Mouse (Mus musculus) myocyte (in vitro differentiated cells): ENCODE results near the gene Stk38. TPM values are rescaled to one million over a fixed set of nuclear protein-coding genes. Genes with fewer than 3 reads are reported as not detected.

ENCODE experiments used
- H3K27me3 ChIP-seq: one replicate; pipeline ENCODE4 v1.6.1; 2011; ENCODE audit not compliant: control insufficient read depth, insufficient read depth, insufficient read length
- H3K36me3 ChIP-seq: one replicate; pipeline ENCODE4 v1.6.1; 2011; ENCODE audit not compliant: control insufficient read depth, insufficient read depth
- H3K4me2 ChIP-seq: one replicate; pipeline ENCODE4 v1.6.1; 2011; ENCODE audit warnings: low read depth, control low read depth
- H3K4me3 ChIP-seq: one replicate; pipeline ENCODE4 v1.5.1; 2011; ENCODE audit warnings: mild to moderate bottlenecking, control low read depth, moderate library complexity
- H3K79me2 ChIP-seq: one replicate; pipeline ENCODE4 v1.6.1; 2011; ENCODE audit not compliant: control insufficient read depth, insufficient read depth
- H3ac ChIP-seq: one replicate; pipeline ENCODE4 v1.6.1; 2011; ENCODE audit not compliant: control insufficient read depth, insufficient read length
- CEBPB ChIP-seq: IDR thresholded peaks from 2 replicates; pipeline ENCODE4 v1.6.1; 2011; ENCODE audit warnings: mild to moderate bottlenecking, moderate library complexity; ENCODE audit not compliant: poor library complexity, insufficient read depth, severe bottlenecking
- E2F4 ChIP-seq: IDR thresholded peaks from one replicate; pipeline ENCODE4 v1.6.1; 2011; ENCODE audit warnings: mild to moderate bottlenecking, control low read depth, moderate library complexity; ENCODE audit not compliant: insufficient read depth
- MAX ChIP-seq: IDR thresholded peaks from one replicate; pipeline ENCODE4 v1.6.1; 2011; ENCODE audit warnings: low read depth, mild to moderate bottlenecking, control low read depth
- MYOD1 ChIP-seq, 3 experiments: IDR thresholded peaks; one replicate each; pipeline ENCODE4 v1.6.1; 2011; ENCODE audit warnings: control low read depth in 2 of 3, low read depth in 2 of 3, mild to moderate bottlenecking in 2 of 3, moderate library complexity in 1 of 3; ENCODE audit not compliant: insufficient read length in 2 of 3, control insufficient read depth in 1 of 3
- MYOG ChIP-seq, 3 experiments: IDR thresholded peaks; one replicate each; pipeline ENCODE4 v1.6.1; 2011; ENCODE audit warnings: control low read depth in 2 of 3, low read depth in 2 of 3, mild to moderate bottlenecking in 2 of 3; ENCODE audit not compliant: insufficient read length in 2 of 3, control insufficient read depth in 1 of 3, insufficient read depth in 1 of 3
- POLR2A ChIP-seq: IDR thresholded peaks from one replicate; pipeline ENCODE4 v1.6.1; 2011; ENCODE audit warnings: low read depth, mild to moderate bottlenecking, control low read depth, moderate library complexity; ENCODE audit not compliant: insufficient read length
- POLR2AphosphoS2 ChIP-seq: IDR thresholded peaks from one replicate; pipeline ENCODE4 v1.6.1; 2011; ENCODE audit warnings: low read depth, control low read depth; ENCODE audit not compliant: insufficient read length
- REST ChIP-seq: IDR thresholded peaks from one replicate; pipeline ENCODE4 v1.6.1; 2011; ENCODE audit warnings: mild to moderate bottlenecking, control low read depth, moderate library complexity; ENCODE audit not compliant: insufficient read depth, insufficient read length
- SRF ChIP-seq: IDR thresholded peaks from one replicate; pipeline ENCODE4 v1.6.1; 2011; ENCODE audit warnings: low read depth; ENCODE audit not compliant: control insufficient read depth, insufficient read length
- TCF12 ChIP-seq: IDR thresholded peaks from one replicate; pipeline ENCODE4 v1.6.1; 2011; ENCODE audit warnings: mild to moderate bottlenecking, control low read depth; ENCODE audit not compliant: poor library complexity, insufficient read depth, severe bottlenecking
- TCF3 ChIP-seq: IDR thresholded peaks from one replicate; pipeline ENCODE4 v1.6.1; 2011; ENCODE audit warnings: low read depth, control low read depth; ENCODE audit not compliant: insufficient read length
- USF1 ChIP-seq: IDR thresholded peaks from one replicate; pipeline ENCODE4 v1.6.1; 2011; ENCODE audit warnings: low read depth, mild to moderate bottlenecking, control low read depth, moderate library complexity
- polyA plus RNA-seq: library from polyadenylated mRNA; unstranded; fragments of >200 nt; fragmentation: generic; extraction: Trizol; gene quantifications from one replicate; pipeline ENCODE4 v1.2.1, GENCODE M21; 2012; ENCODE audit warnings: missing spikeins

Stk38 gene
- polyA plus RNA-seq, 1 experiment: 28.3 TPM

GRCm38 (mm10) chr17:29049508-29049889 is 41.7 kb upstream of the Stk38 start:
- H3ac ChIP-seq: no peak overlapping the region
- H3K4me2 ChIP-seq: peak overlapping the region; percentile 70
- H3K27me3 ChIP-seq: no peaks in the 10 kb centered on the region
- TF ChIP-seq SRF (no peak), TCF12 (no peak), TCF3 (no peak), CEBPB (no peak), MYOG (IDR thresholded peaks at IDR 0.05; ENCODE audit: control insufficient read depth in 1 of 3, insufficient read depth in 1 of 3, insufficient read length in 2 of 3, low read depth in 2 of 3) (no peak), REST (no peak), USF1 (no peak), MAX (no peak), MYOD1 (IDR thresholded peaks at IDR 0.05; ENCODE audit: control insufficient read depth in 1 of 3, insufficient read length in 2 of 3, low read depth in 2 of 3) (no peak), POLR2AphosphoS2 (no peak), POLR2A (no peak), E2F4 (no peak)
- peaks cover 19% of the 10 kb centered on the region for H3K36me3 ChIP-seq
- H3K4me3 ChIP-seq: no peak overlapping the region
- H3K79me2 ChIP-seq: no peaks in the 10 kb centered on the region

GRCm38 (mm10) chr17:29048748-29049507 is 41.1 kb upstream of the Stk38 start:
- H3K27me3 ChIP-seq: no peaks in the 10 kb centered on the region
- peak overlapping the region; percentile 1 for H3K4me2 ChIP-seq
- TF ChIP-seq POLR2AphosphoS2: peak; percentile 59
- TF ChIP-seq POLR2A: peak; percentile 11
- TF ChIP-seq SRF: no peak
- TF ChIP-seq TCF3: no peak
- peak in 2 of 3 experiments; percentile 49 to 63 for TF ChIP-seq MYOD1 (IDR thresholded peaks at IDR 0.05; ENCODE audit: control insufficient read depth in 1 of 3, insufficient read length in 2 of 3, low read depth in 2 of 3)
- no peak for TF ChIP-seq REST
- TF ChIP-seq CEBPB: no peak
- no peak for TF ChIP-seq E2F4
- peak in 1 of 3 experiments; percentile 68 for TF ChIP-seq MYOG (IDR thresholded peaks at IDR 0.05; ENCODE audit: control insufficient read depth in 1 of 3, insufficient read depth in 1 of 3, insufficient read length in 2 of 3, low read depth in 2 of 3)
- no peak for TF ChIP-seq MAX
- no peak for TF ChIP-seq TCF12
- no peak for TF ChIP-seq USF1
- no peak overlapping the region for H3K4me3 ChIP-seq
- no peaks in the 10 kb centered on the region for H3K79me2 ChIP-seq
- H3ac ChIP-seq: no peak overlapping the region
- peaks cover 25% of the 10 kb centered on the region for H3K36me3 ChIP-seq

- peaks cover 35% of the 10 kb centered on the region for H3K36me3 ChIP-seq
- H3K27me3 ChIP-seq: no peaks in the 10 kb centered on the region
- H3K4me2 ChIP-seq: no peak overlapping the region
- no peak for TF ChIP-seq MAX
- no peak for TF ChIP-seq SRF
- TF ChIP-seq POLR2AphosphoS2: peak; percentile 93
- TF ChIP-seq CEBPB: no peak
- peak; percentile 44 for TF ChIP-seq POLR2A
- no peak overlapping the region for H3ac ChIP-seq
- no peak overlapping the region for H3K4me3 ChIP-seq
- H3K79me2 ChIP-seq: no peaks in the 10 kb centered on the region
Observed at GRCm38 (mm10) chr17:29047697-29048514, 40.1 kb upstream of the Stk38 start.

GRCm38 (mm10) chr17:29046863-29047262 is 39.1 kb upstream of the Stk38 start:
- no peaks in the 10 kb centered on the region for H3K27me3 ChIP-seq
- H3K36me3 ChIP-seq: peaks cover 45% of the 10 kb centered on the region

More at GRCm38 (mm10) chr17:29046863-29047262, 39.1 kb upstream of the Stk38 start:
- H3K4me2 ChIP-seq: no peak overlapping the region
- H3K79me2 ChIP-seq: no peaks in the 10 kb centered on the region
- TF ChIP-seq POLR2AphosphoS2: peak; percentile 65
- no peak for TF ChIP-seq SRF
- TF ChIP-seq TCF3: no peak
- no peak overlapping the region for H3K4me3 ChIP-seq
- H3ac ChIP-seq: no peak overlapping the region
